Mouse (Mus musculus) CH12.LX (cell line): ENCODE measurements at regions not wholly inside any gene's neighbourhood (a gene's known extent, or its start where the extent isn't known, plus 50 kb on each side); places are given as distances from the start of the nearest gene placed in this dataset.

ENCODE experiments used
- CHD1 ChIP-seq: IDR thresholded peaks from 2 replicates; pipeline ENCODE4 v1.6.1; 2012; ENCODE audit warnings: low read depth, low read length, improper control_type of control experiment, inconsistent platforms
- ETS1 ChIP-seq: conservative IDR thresholded peaks from 2 replicates; pipeline ENCODE4 v1.6.1; 2012; ENCODE audit warnings: low read depth, mild to moderate bottlenecking, inconsistent platforms, low read length, improper control_type of control experiment, moderate library complexity
- PAX5 ChIP-seq: IDR thresholded peaks from 2 replicates; pipeline ENCODE4 v1.6.1; 2012; ENCODE audit warnings: low read length, inconsistent platforms, mixed read lengths
- TCF12 ChIP-seq: IDR thresholded peaks from 2 replicates; pipeline ENCODE4 v1.6.1; 2014; ENCODE audit warnings: low read depth, mild to moderate bottlenecking, inconsistent platforms, low read length, improper control_type of control experiment

DNA sequence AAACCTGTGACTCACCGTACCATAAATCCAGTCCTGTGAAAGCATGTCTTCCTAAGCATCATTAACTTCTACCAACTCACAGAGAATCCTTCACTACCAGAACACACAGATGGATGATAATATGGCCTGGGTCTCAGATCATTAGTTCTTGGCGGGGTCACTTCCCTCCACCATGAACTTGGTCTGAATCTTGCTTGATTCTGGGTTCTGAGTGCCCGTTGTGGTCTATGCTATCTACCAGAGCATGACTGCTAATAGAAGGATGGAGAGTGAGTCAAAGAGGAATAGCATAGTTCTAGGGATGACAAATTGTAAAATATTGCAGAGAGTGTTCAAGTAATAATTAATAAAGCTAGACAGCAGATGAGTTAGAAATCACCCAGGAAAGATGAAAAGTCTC, 221.3 kb upstream of the Mki67 start:
- TF ChIP-seq TCF12 (no peak), ETS1 (no peak), CHD1 (no peak), PAX5 (no peak)
